Mouse (Mus musculus): Measurements from ENCODE around the gene Fzd4.
A peak's percentile ranks its signal among the peaks of the same experiment; 100 is the strongest.

The Fzd4 gene

DNA sequence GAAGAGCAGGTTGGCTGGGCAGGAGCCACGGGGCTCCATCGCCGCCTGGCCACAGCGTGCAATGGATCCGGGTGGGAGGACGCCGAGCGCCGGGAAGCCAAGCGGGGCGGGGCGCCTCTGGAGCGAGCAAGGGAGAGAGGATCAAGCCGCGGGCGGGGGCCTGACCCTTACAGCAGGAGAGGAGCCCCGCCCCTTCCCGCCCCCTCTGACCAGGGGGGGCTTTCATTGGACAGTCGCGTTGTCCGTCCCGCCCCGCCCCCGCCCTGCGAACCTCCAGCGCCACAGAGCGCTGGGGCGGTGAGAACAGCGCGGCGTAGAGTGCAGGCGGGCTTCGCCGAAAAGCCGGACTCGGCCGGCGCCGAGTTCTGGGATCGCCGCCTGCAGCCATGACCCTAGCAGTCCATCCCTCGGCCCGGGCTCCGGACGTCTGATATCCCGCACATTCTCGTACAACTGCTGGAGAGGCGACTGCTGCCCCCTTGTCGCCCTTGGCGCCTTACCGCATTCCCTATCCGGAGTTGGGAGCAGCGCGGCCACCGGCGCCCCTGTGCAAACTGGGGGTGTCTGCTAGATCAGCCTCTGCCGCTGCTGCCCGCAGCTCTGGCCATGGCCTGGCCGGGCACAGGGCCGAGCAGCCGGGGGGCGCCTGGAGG, at the start of gene Fzd4, which contains the start of gene Tmem135:
TSS of gene Fzd4 (plus strand) at position 275 of the 653 bp plus-strand sequence.
TSS of gene Tmem135 (minus strand) at position 142 of the 653 bp plus-strand sequence.
- DNase-seq (ENCODE audit: low read depth) = peak; percentile 60

DNA sequence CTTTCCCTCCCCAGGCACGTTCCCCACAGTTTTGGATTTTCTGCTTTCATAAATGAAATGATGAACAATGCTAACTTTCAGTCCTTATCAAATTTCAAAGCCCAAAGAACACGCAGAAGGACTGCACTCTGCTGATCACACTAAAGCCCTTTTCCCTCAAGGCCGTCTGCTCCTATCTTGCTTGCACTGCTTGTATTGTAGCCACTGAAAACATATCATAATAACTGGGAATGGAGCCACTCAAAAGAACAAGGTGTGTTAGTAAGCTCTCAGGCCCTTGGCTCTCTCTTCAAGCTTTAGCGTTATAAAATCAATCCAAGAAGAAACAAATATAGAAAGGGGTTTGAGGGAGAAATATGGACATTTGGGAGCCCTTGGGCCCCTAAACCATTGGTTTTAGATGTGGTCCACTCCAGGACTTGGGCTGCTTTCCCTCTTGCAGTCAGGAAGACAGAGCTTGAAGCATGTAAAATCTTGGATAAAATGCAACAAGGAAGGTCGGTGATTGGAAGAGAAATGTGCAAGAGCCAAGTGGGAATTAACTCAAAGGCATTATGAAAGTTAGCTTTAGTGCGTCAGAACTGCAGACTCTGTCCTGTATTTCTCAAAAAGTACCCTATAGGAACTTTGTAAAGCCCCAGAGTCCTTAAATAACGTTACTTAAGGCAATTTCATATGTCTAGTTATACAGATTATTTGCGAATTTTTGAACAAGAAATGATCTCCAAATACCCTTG, 48.5 kb upstream of the Fzd4 start:
- DNase-seq (ENCODE audit: low read depth) = no peak

DNA sequence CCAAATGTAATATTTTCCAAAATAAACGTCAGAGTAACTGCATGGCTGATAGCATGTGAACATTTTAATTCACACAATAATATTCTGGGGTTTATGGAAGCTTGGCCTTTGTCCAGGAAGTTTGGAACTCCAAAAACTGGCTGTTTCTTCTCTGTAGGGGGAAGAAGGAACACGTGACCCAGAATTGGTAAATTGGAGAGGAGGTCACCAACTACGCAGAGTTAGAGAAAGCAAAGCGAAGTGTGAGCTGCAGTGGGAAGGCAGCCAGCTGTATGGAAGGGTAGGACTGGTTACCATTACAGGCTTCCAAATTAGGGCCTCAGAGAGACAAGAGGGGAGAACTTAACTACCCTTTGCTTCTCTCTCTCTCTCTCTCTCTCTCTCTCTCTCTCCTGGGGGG, 47.8 kb upstream of the Fzd4 start:
- DNase-seq (ENCODE audit: low read depth) = no peak

DNA sequence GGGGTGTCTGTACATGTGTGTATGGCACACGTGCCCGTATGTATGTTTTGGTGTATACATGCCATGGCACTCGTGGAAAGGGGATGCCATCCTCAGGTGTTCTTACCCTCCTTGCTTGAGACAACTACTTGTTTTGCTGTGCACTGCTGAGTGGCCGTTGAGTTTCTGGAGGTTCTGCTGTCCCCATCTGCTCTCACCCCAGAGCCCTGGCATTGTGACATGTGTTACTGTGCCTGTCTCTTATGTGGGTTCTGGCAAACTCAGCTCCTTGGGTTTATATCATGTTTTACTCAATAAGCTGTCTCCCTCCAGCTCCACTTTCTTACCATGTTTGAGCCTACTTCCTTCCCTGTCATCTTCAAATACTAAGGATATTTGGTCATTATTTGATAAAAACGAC, 40.2 kb upstream of the Fzd4 start:
- DNase-seq (ENCODE audit: low read depth) = no peak

DNA sequence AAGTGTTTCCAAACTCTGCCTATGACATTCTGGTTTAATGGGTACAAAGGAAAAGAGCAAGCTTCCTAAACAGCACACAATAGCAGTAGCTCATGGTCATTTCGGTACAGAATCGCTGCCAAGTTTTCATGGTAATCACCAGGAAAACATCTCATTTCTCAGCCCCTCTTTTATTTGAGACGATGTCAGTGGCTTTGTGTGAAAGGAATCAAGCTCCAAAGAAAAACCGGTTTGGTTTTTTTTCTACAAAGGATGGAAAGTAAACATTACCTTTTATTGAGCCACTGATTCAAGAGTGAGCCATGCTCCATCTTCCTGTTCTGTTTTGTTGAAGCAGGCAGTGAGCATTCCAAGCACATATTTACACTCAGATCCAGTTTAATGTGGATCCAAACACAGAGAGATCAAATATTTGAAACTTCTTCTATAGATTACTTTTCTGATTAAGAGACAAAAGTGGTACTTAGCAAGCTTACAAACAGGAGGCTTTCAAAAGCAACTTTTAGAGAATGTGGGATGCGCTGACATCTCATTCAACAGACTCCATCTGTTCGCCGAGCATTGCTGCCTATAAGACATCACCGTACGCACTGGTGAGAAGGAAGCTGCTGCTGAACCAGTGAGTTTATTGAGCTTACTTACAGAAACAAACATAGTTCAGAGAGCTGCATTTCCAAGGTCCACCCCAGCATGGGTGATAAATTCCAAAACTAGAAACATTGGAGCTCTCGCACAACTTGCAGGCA, 38.8 kb upstream of the Fzd4 start:
- no peak for DNase-seq (ENCODE audit: low read depth)

DNA sequence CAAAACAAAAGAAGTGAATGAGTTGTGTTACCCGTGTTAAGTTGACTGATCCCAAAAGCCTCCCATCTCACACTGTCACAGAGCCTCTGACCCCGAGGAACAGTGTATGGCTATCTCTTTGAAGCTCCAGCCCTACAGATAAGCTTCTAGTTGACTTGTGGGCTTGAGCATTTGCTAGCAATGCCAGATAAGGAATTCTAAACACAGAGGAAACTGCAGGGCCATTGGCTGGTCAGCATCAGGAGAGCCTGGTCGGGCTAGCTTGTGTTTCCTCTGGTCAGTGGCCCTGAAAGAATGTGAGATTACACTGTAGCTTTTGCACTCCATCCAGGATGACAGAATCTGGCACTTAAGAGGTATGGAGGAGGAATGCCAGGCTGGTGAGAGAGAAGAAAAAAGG, 36.5 kb upstream of the Fzd4 start:
- DNase-seq (ENCODE audit: low read depth) = no peak

DNA sequence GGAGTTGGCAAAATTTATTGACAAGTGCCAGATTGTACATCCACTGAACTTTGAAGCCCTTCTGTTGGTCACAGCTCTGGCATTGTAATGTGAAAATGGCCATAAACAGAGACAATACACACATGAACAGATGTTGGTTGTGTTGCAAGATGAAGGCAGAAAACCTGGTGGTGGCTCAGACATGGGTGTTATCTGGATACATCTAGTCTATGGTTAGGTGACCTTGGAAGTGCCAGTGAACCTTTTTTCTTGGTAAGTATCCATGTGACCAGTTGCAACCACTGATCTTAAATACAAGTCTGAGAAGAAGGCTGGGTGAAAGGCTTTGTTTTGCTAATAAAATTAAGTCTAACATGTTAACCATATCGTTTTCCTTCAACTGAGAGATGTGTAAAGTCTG, 34.1 kb upstream of the Fzd4 start:
- DNase-seq (ENCODE audit: low read depth) = no peak

DNA sequence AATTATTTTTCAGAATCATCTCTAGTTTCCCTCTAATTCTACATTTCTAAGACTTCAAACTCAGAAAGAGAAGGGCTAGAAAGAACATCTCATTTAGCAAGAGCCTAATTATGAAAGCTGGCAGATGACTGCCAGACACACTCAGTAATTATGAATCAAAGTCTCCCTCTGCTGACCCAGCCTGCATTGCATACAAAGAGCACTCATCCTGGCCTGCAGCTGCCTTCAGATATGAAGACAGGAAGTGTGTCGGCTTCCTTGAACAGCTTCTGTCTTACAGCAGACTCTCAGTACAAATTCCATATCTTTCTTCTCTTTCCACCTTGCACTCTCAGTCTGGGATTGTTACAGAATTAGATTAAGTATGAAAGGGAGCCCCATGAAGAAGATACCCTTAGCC, 33.2 kb upstream of the Fzd4 start:
- peak; percentile 28 for DNase-seq (ENCODE audit: low read depth)

DNA sequence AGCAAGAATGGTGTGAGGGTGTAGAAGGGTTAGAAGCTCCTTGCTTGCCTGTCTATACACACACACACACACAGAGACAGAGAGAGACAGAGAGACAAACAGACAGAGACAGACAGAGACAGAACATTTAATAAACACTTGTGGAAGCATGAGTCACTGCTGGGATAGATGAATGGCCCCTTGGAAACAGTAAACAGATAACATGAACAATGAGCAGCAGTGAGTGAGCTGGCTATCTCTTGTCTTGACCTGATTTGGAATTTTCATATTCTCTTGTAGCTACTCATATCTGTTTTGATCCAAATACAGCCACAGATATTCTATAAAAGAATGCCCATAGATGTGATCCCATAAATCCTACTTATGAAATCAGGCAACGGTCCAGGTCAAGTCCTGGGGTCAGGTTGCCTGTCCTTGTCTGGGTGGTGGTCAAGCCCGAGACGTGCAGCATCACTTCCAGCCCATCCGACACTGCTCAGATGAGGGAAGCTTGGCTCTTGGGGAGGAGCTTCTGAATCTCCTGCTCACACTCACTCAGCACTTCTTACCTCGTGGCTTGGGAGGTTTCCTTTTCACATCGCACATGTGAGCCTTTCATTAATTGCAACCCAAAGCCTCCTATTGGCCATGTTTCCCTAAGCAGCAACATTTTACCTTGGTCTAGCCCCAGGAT, 32.4 kb upstream of the Fzd4 start:
- no peak for DNase-seq (ENCODE audit: low read depth)

DNA sequence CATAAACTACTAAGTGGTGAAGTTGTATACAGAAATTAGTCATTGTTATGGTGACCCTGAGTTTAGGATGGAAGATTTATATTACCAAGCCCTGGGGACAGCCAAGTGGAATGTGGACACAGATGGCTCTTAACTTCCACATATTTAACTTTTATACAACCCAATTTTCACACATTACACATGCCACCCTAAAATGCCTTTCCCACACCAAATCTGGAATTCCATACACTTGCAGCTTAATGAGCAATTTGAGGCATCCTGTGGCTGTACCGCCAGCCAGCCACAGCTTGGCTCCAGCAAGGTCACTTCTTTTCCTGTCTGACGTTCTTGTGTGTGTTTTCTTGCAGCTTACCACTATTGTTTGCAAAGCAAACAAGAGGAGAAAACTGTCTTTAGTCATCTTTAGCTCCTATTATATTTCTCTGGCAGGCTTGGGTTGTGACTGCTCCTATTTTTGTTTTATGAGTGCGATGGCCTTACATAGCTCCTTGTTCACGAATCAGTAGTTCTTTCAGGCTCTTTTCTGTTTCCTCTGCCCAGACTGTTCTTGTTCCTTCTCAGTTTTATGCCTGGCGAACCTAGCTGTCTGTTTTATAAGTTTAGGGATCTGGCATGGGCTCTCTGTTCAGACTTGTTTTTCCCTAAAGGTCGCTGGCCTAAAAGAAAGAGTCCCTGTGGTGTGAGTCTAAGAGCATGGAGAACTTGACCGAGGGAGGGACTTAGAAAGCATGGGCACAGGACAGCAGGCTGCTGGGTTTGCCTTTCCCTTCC, 23.0 kb upstream of the Fzd4 start:
- no peak for DNase-seq (ENCODE audit: low read depth)

DNA sequence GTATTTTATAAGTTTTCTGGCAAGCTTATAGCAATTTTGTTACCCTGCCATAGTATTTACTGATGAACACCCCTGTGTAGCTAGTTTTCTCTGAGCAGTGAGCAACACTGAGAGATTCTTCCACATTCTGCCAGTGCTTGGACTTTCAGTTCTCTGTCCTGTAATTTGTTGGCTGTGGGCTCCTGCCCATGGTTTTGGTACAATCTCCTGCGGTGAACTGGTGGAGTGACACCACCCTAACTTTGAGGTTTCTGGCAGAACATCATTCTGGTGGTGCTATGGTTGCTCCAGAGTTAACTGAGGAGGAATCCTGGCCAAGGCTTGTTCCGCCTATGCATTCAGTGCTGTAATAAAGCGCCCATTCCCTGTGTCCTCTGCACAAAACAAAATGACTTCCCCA, 21.3 kb upstream of the Fzd4 start:
- DNase-seq (ENCODE audit: low read depth) = no peak

DNA sequence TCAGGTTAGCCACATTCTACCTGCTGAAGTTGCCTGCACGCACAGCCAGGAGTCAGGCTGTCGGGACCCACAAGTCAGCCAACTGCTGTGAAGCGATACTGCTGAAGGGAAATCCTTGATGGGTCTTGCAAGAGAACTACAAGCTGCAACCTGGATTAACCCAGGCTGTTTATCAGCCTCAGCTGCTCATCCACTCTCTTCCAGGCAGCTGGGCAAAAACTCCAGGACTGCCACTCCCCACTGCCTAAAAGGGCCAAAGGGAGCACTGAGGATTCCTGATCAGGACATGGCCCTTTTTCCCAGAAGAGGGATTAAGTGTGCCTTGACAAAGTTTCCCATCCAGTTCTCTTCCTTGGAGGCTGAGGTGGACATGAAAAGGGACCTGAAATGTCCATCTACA, 15.2 kb upstream of the Fzd4 start:
- DNase-seq (ENCODE audit: low read depth) = no peak

DNA sequence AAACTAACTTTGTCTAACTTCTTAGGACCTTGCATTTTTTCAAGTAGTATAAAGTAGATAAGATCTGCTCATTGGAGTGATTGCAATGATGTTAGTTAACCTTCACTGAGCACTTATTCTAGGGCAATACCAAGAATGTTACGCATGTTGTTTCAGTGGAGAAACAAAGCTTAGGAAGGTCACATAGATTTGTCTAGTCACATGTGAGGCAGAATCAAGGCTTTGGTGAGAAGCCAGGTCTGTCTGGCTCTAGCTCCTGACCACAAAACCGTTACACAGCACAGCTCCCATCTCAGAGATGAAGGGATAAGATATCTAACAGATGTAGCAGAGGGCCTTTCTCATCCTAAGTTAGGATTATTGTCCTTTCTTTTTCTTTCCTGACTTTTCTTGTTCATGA, 13.5 kb upstream of the Fzd4 start:
- DNase-seq (ENCODE audit: low read depth) = no peak

DNA sequence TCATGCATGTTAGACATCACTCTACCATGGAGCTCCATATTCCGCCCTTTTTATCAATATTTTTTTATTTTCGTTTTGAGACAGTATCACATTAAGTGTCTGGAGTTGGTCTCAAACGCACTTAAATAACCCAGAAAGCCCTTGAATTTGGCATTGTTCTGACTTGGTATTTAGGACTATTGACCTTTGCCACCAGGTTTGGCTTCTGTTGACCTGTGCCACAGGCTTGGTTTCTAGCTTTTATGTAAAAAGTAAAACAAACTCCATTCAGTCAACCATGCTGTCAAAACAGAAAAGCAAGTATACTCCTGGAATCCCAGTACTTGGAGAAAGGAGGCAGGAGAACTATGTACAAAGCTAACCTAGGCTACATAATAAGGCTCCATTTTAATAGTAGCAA, 12.9 kb upstream of the Fzd4 start:
- no peak for DNase-seq (ENCODE audit: low read depth)

DNA sequence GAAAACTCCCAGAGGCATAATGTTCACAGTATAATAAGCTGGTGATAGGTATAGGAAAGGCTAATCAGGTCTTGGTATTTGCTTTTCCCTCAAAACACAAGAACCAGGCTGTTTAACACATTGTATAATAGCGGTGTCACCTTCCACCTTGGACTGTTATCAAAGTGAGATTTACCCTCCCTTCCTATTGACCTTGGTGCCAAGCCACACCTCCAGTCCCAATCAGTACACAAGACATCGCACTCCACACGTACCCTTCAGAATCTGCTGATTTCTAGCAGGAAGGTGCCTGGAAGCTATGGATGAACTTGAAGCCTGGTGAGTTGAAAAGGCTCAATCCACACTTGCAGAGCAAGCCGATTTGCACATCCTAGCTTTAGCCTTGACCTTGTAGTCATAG, 12.3 kb upstream of the Fzd4 start:
- no peak for DNase-seq (ENCODE audit: low read depth)

DNA sequence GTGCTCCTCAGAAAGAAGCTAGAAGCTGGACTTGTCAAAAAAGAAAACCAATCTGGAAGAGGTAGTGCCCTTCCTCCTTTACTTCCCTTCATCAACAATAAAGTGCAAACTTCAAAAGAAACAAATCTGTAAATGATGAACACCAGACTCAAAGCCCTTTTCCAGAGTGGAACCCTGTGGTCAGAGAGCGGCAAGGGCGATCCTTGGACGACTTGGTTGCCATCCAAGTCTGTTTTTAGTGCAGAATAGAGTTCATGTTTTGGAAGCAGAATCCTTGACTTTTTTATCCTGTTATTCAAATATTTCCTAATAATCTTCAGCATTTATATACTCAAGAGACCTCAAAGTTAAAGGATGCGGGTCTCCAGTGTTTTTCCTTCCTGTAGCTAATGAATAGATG, 11.8 kb upstream of the Fzd4 start:
- no peak for DNase-seq (ENCODE audit: low read depth)

DNA sequence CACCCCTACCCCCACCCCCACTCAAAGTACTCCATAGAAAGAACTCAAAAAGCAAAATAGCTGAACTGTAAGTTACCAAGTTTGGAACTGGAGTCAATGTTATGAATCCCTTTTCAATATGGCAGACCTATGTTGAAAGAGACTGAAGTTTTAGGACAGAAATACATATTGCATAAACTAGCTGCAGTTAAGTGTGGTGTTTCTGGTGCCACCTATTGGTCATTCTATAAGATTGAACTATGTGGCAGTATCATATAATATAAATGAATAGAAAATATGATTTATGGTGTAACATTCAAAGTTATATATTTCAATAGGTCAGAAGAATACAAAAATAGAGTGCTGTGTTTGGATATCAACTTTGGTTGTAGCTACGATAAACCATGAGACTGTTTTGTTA, 11.3 kb upstream of the Fzd4 start:
- peak; percentile 8 for DNase-seq (ENCODE audit: low read depth)

DNA sequence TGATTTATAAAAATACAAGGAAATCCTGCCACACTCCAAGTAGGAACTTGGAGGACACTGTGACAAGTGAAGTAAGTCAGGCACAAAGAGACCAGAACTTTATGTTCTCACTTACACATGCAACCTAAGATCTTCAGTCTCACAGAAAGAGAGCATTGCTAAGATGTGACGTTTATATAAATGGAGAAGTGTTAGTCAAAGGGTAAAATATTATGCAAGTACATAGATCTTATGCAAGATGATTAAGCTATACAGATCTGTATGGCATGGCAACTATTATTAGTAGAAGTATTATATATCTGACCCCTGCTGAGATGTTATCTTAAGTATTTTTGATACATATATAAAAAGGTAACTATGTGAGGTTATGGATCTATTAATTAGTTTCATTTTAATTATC, 8.8 kb upstream of the Fzd4 start:
- DNase-seq (ENCODE audit: low read depth) = no peak

DNA sequence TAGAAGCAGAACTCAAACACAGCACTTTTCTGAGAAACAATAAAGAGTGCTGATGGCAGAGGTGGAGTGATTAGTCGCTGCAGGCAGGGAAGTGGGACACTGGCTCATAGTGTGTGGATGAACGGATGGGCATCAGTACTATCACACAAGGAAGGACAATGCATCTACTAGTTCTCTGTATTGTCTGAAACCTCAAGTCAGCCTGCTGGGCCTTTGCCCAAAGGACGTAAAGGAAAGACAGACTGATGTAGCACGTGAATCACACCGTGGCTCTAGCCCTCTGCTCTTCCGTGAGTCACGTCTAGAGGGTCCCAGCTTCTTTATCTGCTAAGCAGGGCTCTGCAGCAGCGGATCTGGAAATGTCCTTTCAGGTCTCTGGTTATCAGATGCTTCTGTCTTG, 7.8 kb upstream of the Fzd4 start:
- DNase-seq (ENCODE audit: low read depth) = no peak

DNA sequence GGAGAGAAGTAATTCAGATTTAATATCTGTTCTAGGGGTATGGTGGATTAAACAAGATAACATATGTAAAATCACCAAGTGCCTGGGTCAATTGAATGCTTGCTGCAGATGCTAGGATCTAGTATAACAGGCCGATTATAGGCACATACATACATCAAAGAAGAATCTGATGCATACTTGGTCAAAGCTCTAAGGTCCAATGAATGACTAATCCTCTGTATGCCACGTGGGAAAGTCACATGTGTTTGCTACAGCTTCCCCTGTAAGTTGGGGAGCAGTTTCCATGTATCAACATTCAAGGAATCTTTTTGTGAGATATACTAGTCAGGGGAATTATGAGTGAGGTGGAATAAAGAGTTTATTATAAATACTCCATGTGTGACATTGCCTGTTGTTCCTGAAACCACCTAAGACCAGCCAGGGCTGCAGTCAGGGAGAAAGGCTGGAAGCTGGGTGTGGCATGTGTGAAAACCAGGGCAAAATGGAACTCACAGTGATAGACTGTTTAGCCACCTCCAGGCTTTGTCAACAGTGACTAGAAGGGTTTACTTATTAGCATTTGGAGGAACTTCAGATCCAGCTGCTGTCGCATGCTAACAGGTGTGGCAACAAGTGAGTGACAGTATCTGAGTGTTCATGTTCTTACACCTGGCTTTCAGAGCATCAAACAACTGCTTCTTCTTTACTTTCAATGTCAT, 6.2 kb upstream of the Fzd4 start:
- DNase-seq (ENCODE audit: low read depth) = no peak

DNA sequence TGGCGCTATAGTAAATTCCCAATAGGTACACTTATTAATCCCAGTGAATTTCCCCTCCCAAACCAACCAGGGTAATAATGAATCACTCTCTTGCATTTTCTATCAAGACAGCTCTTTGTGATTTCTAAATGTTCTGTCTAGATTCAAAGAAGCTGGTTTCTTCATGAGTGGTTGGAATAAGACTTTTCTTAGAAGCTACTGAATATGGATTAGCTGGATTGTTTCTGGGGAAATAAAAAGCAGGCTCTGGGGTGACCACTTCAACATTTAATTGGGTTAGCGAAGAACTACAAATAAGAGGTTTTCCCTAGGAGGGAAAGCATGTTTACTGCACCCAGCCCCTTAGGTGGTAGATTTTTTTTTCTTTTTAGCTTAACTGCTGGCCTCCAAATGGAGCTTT, 3.4 kb upstream of the Fzd4 start:
- DNase-seq (ENCODE audit: low read depth) = no peak

Data from naive thymus-derived CD4-positive, alpha-beta T cell, adult 2 months (primary cell).